Mouse (Mus musculus): ENCODE results near the gene Rnf44. TPM values are rescaled to one million over a fixed set of nuclear protein-coding genes. Genes with fewer than 3 reads are reported as not detected.

Rnf44 gene
- 100 to 1,000 TPM; 153 to 160 TPM for total RNA-seq (2021)
- long read RNA-seq, experiment 1, full-length matches to known transcripts = 15 of 66 reads
- long read RNA-seq, experiment 1, partial matches to known transcripts = 22 of 66 reads
- long read RNA-seq, experiment 1, other reads (novel, unspliced or antisense) = 29 of 66 reads
- long read RNA-seq, experiment 2, transcript Rnf44-201 (11 exons, 3,734 nt) = minor isoform, 5 of 70 reads
- long read RNA-seq, experiment 2, transcript Rnf44-211 (11 exons, 3,797 nt) = major isoform, 8 of 70 reads
- long read RNA-seq, experiment 2, partial matches to known transcripts = 18 of 70 reads
- long read RNA-seq, experiment 2, other reads (novel, unspliced or antisense) = 39 of 70 reads

DNA sequence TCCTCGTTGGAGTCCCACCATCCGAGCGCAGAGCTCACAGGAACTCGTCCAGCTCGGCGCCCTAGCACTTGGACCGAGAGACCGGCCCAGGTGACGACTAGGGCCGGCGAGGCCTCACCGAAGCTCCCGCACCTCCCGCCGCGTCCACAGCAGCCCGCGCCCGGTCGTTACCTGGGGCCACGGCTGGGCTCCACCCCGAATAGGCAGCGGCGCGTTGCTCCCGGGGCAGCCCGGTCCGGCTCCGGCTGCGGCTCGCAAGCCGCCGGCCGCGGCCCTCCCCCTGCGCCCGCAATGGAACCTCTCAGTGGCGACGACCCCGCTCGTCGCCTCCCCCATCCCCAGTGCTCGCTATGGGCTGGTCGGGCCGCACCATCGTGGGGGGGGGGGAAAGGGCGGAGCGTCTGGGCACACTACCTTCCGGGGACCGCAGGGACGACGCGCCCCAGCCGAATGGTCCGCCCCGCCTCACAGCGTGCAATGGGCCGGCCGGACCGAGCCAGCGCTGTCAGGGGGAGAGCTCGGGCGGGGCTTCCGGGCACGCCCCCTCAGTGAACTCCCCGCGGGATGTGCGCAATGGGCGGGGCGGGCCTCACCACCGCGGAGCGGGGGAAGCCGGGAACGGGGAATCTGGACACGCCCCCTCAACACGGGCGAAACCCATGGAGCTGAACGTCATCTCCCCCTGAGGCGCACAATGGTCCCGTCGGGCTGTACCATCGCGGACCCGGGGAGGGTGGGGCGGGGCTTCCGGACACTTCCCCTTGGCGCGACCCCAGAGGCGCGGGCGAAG lies at the start of gene Rnf44:
Rnf44 (minus strand) TSS at position 350 of the 790 bp plus-strand sequence.
- TF ChIP-seq CTCF (conservative IDR thresholded peaks at IDR 0.05) = no peak
- Histone ChIP-seq H3K27ac (peak within 1 kb of the TSS; percentile 98), H3K4me3 (peak within 1 kb of the TSS; percentile 95)
- DNase-seq (ENCODE audit: low spot score in 2 of 2) = peak; percentile 99

DNA sequence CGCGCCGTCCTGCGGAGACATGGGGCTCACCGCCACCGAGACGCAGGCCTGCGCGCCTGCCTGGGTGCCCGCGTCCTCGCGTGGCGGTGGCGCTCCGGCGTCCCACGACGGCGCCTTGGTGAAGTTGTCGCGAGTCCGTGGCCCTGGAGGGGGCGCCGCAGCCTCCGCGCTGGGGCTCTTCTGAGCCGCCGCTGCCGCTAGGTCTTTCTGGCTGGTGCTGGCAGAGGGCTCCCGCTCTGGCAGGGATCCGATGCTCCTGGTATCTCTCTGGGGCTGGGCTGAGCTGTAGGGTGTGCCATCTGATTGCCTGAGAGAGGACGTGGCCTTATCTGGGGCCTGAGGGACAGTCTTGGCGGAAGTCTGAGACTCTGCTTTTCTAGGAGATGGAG lies 44.5 kb upstream of the Rnf44 start:
- TF ChIP-seq CTCF (conservative IDR thresholded peaks at IDR 0.05) = peak; percentile 46
- no peak overlapping the region for H3K4me3 ChIP-seq
- peak overlapping the region; percentile 46; the same call in 1 of the 2 replicates for H3K27ac ChIP-seq
- no peak for DNase-seq (ENCODE audit: low spot score in 2 of 2)

DNA sequence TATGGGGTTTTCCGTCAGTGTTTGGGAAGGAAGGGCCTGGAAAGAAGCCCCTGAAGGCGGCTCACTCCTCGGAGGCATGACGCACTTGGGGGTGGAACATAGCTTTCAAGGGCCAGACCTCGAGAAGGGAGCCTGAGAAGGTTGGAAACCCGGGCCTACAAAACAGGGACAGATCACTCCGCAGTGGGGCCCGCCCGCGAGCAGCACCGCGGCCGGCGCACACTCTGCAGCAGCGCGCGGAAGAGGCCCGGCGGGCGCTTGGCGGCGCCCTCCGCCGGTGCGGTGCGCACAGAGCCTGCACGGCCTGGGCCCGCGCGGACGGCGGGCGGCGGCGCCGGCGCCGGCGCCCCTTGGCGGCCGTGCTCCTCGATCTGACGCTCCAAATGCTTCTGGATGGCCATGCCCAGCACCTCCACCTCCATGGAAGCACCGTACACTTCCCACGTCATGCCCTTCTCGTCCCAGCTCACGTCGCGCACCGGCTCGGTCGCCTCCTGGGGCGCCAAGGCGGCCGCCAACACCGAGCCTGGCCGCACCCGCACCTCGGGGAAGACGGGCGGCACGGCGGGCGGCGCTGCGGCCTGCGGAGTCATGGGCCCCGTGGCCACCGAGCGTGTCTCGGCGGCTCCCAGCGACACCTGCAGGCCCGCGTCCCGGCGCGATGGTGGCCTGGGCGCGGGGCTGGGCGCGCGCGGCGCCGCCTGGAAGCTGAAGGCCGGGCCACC lies 43.9 kb upstream of the Rnf44 start:
- Histone ChIP-seq H3K4me3 (no peak overlapping the region), H3K27ac (peak overlapping the region; percentile 46; the same call in 1 of the 2 replicates)
- TF ChIP-seq CTCF (conservative IDR thresholded peaks at IDR 0.05) = no peak
- DNase-seq (ENCODE audit: low spot score in 2 of 2) = no peak

DNA sequence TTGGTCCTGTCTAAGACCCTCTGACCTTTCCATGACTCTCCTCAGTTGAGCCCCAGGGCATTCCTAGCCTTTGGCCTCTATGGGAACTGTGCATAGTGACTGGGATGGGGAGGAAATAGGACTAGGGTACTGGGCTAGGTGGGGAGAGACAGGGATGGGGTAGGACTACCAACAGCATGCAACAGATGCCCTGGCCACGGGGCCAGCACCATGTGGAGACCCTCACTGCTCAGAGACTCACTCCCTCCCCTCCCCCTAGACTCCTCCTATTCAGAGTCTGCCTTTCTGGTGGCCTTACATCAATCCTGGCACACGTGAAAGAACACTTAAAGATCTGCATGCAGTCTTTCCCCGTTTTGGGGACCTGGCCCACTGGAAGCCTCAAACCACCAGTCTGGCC lies 43.2 kb upstream of the Rnf44 start:
- Histone ChIP-seq H3K4me3 (no peak overlapping the region), H3K27ac (0 out of 2 replicates have a peak overlapping the region, but pooled peaks have one; percentile 28)
- no peak for DNase-seq (ENCODE audit: low spot score in 2 of 2)
- no peak for TF ChIP-seq CTCF (conservative IDR thresholded peaks at IDR 0.05)

DNA sequence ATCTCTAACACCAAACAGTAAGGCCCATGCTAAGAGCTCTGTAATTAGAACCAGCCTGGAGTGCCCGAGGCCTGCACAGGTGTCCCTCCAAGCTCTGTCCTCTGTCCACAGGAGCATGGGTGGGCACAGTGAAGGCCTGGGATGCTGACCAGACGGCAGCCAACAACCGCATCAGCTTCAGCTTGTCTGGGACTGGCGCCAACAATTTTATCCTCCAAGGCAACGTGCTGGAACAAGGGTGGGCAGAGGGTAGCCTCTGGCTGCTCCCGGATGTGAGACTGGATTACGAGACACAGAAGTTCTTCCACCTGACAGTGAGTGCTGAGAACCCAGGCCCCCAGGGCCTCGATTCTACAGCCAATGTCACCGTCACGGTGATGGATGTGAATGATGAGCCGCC lies 32.4 kb upstream of the Rnf44 start:
- Histone ChIP-seq H3K27ac (no peak overlapping the region), H3K4me3 (no peak overlapping the region)
- no peak for DNase-seq (ENCODE audit: low spot score in 2 of 2)
- TF ChIP-seq CTCF (conservative IDR thresholded peaks at IDR 0.05) = no peak

DNA sequence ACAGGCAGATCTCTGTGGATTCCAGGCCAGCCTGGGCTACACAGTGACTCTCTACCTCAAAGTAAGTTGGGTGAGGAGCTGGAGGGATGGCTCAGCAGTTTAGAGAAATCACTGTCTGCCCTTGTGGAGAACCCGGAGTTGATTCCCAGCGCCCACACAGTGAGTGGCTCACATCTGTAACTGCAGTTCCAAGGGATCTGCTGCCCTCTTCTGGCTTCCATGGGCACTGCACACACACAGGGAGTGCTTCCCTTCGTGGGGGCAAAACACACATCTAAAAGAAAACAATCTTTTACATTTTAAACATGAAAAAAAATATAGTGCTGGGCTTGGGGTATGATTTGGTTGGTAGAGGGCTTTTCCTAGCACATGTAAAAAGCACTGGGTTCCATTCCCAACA lies 29.4 kb upstream of the Rnf44 start:
- TF ChIP-seq CTCF (conservative IDR thresholded peaks at IDR 0.05) = peak; percentile 56

DNA sequence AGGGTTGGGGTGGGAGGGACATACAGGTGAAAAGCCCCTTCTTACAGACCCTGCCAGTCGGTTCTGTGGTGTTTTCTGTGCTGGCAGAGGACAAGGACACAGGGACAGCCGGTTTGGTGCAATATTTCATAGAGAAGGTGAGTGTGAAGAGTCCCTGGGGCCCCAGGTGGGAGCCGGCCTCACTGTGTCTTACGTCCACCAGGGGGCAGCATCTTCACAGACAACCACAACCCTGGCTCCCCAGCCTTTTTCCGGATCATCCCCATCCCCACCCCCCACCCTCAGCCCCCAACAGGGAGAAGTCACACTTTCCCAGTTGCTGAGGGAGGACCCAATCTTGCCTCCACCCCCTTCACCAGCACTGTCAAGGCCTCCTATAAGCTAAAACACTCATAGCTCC lies 23.2 kb upstream of the Rnf44 start:
- peak; percentile 94 for TF ChIP-seq CTCF (conservative IDR thresholded peaks at IDR 0.05)
- DNase-seq (ENCODE audit: low spot score in 2 of 2) = peak; percentile 29 to 76
- Histone ChIP-seq H3K27ac (no peak overlapping the region), H3K4me3 (no peak overlapping the region)

More for the DNA sequence above, 29.4 kb upstream of the Rnf44 start:
- H3K27ac ChIP-seq = no peak overlapping the region
- no peak overlapping the region for H3K4me3 ChIP-seq
- no peak for DNase-seq (ENCODE audit: low spot score in 2 of 2)

DNA sequence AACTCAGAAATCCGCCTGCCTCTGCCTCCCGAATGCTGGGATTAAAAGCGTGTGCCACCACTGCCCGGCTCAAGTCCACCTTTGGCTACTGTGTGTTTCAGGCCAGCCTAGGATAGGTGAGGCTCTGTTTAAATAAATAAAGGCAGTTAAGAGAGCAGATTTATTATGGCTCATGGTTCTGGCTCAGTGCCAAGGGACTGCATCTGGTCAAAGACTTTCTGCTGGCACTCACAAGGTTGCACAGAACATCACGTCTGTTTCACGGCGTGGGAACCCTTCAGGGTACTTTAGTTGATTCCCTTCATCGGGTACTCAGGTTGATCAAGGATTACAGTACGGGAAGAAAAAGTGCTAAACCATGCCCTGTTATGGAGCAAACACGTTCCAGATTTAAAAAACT lies 21.3 kb upstream of the Rnf44 start:
- TF ChIP-seq CTCF (conservative IDR thresholded peaks at IDR 0.05) = no peak
- no peak for DNase-seq (ENCODE audit: low spot score in 2 of 2)
- no peak overlapping the region for H3K4me3 ChIP-seq
- no peak overlapping the region for H3K27ac ChIP-seq

DNA sequence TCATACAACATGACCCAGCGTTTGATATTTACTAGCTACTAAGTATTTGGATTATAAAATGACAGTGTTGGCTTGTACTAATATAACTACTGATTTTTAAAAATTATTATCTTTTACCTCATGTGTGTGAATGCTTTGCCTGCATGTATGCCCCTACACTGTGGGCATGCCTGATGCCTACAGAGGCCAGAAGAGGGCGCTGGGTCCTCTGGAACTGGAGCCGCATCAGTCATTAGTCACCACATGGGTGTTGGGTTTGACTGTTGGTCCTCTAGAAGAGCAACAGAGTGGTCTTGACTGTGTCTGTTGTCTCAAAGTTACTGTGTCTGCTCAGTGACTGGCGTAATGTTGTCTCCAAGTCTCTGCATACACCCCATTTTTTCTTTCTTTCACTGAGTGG lies 20.7 kb upstream of the Rnf44 start:
- no peak overlapping the region for H3K27ac ChIP-seq

DNA sequence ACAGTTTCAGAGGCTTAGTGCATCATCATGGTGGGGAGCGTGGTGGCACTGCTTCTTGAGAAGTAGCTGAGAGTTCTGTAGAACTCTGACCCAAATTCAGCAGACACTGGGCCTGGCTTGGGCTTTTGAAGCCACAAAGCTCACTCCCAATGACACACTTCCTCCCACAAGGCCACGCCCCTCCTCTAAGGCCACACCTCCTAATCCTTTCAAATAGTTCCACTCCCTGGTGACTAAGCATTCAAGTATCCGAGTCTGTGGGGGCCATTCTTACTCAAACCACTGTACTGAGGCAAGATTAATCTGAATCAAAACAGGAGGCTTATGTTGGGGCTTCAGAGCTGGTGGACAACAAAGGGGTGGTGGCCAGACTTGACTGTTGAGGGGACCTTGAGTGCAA lies 17.2 kb upstream of the Rnf44 start:
- Histone ChIP-seq H3K27ac (no peak overlapping the region), H3K4me3 (no peak overlapping the region)
- no peak for DNase-seq (ENCODE audit: low spot score in 2 of 2)
- TF ChIP-seq CTCF (conservative IDR thresholded peaks at IDR 0.05) = no peak

More for the DNA sequence above, 20.7 kb upstream of the Rnf44 start:
- TF ChIP-seq CTCF (conservative IDR thresholded peaks at IDR 0.05) = peak; percentile 72
- peak in 1 of 2 experiments; percentile 39 for DNase-seq (ENCODE audit: low spot score in 2 of 2)
- no peak overlapping the region for H3K4me3 ChIP-seq

DNA sequence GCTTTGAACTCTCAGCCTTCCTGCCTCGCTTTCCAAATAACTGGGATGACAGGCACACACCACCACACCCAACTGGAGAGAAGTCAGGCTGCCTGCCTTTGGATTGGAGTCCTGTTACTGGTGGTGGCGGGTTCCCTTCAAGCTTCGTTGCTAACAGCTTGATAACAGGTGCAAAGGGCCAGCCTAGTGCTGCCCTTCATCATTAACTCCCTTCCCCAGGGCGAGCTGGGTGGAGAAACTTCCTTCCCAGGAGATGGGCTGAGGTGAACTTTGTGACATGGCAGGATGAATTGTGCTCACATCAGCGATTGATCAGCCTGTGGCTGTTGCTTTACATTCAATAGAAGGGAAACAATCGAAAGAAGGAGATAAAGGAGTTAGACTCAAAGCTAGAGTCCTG lies 11.2 kb upstream of the Rnf44 start:
- Histone ChIP-seq H3K27ac (no peak overlapping the region), H3K4me3 (no peak overlapping the region)
- no peak for TF ChIP-seq CTCF (conservative IDR thresholded peaks at IDR 0.05)
- DNase-seq (ENCODE audit: low spot score in 2 of 2) = no peak

DNA sequence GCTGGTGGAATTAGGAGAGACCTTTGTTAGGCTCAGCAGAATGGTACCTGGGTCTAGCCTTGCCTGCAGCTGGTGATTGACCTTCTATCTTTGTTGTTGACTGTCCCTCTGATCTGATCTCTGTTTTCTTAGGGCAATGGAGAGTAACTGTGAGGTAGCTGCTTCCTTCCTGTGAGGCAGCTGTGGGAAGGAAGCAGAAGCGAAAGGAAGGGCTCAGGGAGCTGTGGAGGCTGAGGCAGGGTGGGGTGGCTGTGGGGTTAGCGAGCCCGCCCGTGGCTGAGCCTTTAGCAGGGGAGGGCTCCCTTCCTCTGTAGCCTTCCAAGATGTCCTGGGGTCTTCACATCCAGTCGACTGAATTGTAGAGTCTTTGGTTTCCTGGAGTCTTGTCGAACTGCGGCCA lies 8.8 kb upstream of the Rnf44 start:
- TF ChIP-seq CTCF (conservative IDR thresholded peaks at IDR 0.05) = no peak
- no peak for DNase-seq (ENCODE audit: low spot score in 2 of 2)
- Histone ChIP-seq H3K27ac (no peak overlapping the region), H3K4me3 (no peak overlapping the region)

DNA sequence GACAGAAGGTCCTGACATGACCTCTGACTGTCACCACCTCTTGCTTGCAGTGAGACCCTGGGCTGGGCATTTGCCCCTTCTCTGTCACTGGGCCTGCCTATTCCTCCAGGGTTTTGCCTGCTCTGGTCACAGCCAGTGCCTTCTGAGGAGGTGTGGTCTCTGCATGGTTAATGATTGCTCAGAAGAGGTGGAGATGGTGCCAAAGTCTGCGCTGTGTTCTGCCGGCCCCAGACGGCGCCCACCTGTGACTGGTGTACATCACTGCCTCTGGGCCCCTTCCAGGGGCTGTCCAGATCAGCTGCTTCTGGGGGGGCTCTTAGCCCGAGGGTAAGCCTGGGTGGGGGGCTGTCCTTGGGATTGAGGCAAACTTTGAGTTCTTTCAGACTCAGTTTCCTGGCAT lies 7.5 kb upstream of the Rnf44 start, which contains the start of gene Cdhr2:
Cdhr2 (plus strand) TSS at position 219 of the 400 bp plus-strand sequence.
- TF ChIP-seq CTCF (conservative IDR thresholded peaks at IDR 0.05) = no peak
- no peak within 1 kb of the TSS for H3K4me3 ChIP-seq
- DNase-seq (ENCODE audit: low spot score in 2 of 2) = no peak
- no peak within 1 kb of the TSS for H3K27ac ChIP-seq
